Mouse (Mus musculus): ENCODE results near the gene Phc3.

DNA sequence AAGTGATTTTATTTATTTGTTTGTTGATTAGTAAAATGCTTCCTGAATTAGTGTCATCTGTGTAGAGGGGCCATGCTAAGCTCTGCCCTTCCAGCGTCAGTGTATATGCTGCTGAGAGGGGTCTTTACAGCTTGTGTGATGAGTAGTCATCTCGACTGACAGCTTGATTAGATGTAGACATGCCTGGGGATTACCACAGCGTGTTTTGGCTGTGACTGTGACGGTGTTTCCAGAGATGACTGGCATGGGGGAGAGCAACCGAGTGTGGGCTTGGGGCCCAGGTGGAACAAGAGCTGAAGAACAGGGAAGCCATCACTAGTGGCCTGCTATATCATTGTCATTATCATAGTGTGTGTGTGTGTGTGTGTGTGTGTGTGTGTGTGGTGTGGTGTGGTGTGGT, 100.6 kb downstream of the Phc3 start:
- TF ChIP-seq CTCF (IDR thresholded peaks at IDR 0.05; ENCODE audit: borderline replicate concordance, insufficient read depth, low read depth, low read length), result no peak
- TF ChIP-seq POLR2A (IDR thresholded peaks at IDR 0.05; ENCODE audit: borderline replicate concordance, insufficient read depth, low read length), result no peak
